Mouse (Mus musculus): ENCODE results near the gene Ahnak2. TPM values are rescaled to one million over a fixed set of nuclear protein-coding genes. Genes with fewer than 3 reads are reported as not detected.

The Ahnak2 gene
- total RNA-seq, 1 experiment from 2014 or later = 0.67 TPM

DNA sequence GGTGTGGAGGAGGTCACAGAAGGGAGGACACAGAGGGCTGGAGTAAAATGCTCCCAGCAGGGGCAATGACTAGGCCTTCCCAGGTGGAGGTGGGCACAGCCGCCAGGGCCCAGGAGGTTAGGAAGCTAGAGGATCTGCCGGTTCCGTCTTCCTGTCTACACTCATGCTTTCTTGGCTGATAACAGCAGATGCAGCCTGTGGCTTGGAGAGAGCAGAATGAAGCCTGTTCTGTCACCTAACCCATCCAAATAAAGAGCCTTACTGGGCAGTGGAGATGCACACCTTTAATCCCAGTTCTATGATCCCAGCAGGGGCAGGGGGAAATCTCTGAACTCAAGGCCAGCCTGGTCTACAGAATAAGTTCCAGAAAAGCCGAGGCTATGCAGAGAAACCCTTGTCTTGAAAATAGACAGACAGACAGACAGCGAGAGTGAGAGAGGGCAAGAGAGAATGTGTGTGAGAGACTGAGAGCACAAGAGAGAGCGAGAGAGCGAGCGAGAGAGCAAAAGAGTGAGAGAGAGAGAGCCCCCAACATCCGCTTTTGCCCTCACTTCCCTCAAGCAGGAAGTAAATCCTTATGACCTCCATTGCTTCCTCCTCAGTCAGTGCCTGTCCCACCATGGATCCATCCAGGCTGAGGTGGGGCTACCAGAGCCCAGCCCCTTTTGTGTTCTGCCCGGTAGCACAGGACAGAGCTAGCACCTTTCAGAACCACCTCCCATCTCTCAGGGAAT lies 3.1 kb downstream of the Ahnak2 start:
- no peak for ATAC-seq (replicated peaks; ENCODE audit: insufficient number of reproducible peaks, low FRiP score, low TSS enrichment, poor library complexity, severe bottlenecking)

GRCm38 (mm10) chr12:112798716-112799115 lies 3.7 kb downstream of the Ahnak2 start:
- no peak for ATAC-seq (replicated peaks; ENCODE audit: insufficient number of reproducible peaks, low FRiP score, low TSS enrichment, poor library complexity, severe bottlenecking)

DNA sequence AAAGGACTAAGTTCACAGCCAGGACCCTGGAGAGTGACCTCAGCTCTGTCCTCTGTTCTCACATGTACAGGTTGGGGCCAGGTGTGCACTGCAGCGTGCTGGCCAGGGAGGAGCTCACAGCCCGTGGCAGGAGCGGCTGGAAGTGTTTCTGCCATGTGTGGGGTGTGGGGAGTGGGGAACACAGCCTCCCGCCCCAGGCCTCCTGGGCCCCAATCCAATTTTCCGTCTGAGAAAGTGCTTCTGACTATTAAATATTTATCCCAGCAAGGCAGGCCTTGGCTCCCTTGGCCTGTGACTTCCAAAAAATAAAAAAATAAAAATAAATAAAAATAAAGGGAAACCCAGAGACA lies 4.2 kb downstream of the Ahnak2 start:
- ATAC-seq (replicated peaks; ENCODE audit: insufficient number of reproducible peaks, low FRiP score, low TSS enrichment, poor library complexity, severe bottlenecking) = no peak

- ATAC-seq (replicated peaks; ENCODE audit: insufficient number of reproducible peaks, low FRiP score, low TSS enrichment, poor library complexity, severe bottlenecking) = no peak
Measured at GRCm38 (mm10) chr12:112797672-112798331, 4.7 kb downstream of the Ahnak2 start.

DNA sequence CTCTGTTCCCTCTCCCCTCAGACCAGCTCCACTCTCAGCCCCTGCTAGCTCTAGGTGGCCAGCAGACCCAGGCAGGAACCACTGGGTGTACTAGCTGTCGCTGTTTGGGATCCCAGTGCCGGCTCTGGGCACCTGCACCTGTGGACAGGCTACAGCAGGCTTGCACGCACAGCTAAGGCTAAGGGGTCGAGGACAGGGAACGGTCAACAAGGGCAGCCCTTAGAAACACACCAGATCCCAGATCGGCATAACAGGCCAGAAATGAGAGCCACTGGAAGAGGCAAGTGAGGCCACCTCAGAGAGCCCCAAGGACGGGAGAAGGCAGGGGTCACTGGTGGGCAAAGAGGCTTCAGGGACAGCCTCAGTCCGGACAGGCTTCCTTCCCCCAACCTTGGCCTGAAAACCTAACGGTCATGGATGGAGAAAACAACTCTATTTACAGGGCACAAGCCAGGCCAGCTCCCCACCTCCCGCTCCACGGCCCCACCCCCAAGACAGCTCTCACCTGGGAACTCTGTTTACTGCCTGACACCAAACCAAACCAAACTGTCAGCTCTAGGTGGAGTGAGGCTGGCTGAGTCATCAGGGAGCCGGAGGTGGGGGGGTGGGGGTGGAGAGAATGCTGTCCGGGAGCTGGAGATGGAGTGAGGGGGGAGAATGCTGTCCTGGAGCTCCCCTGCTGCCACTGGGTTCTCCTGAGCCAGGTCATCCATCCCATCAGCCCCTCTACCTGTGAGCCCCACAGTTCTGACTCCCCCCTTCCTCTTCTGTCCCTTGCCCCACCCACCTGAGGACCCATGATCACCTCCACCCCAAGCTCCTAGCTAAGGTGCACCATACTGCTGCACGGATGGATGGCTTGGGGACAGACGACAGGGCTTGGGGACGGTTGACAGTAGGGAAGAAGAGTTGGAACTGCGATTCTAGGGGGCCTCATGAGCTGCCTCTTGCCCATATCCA lies 5.6 kb downstream of the Ahnak2 start:
- no peak for ATAC-seq (replicated peaks; ENCODE audit: insufficient number of reproducible peaks, low FRiP score, low TSS enrichment, poor library complexity, severe bottlenecking)

GRCm38 (mm10) chr12:112795466-112796104 lies 6.9 kb downstream of the Ahnak2 start:
- no peak for ATAC-seq (replicated peaks; ENCODE audit: insufficient number of reproducible peaks, low FRiP score, low TSS enrichment, poor library complexity, severe bottlenecking)

- no peak for ATAC-seq (replicated peaks; ENCODE audit: insufficient number of reproducible peaks, low FRiP score, low TSS enrichment, poor library complexity, severe bottlenecking)
Measured at GRCm38 (mm10) chr12:112794998-112795397, 7.5 kb downstream of the Ahnak2 start.

- ATAC-seq (replicated peaks; ENCODE audit: insufficient number of reproducible peaks, low FRiP score, low TSS enrichment, poor library complexity, severe bottlenecking) = no peak
Measured at GRCm38 (mm10) chr12:112794356-112794816, 8.1 kb downstream of the Ahnak2 start.

DNA sequence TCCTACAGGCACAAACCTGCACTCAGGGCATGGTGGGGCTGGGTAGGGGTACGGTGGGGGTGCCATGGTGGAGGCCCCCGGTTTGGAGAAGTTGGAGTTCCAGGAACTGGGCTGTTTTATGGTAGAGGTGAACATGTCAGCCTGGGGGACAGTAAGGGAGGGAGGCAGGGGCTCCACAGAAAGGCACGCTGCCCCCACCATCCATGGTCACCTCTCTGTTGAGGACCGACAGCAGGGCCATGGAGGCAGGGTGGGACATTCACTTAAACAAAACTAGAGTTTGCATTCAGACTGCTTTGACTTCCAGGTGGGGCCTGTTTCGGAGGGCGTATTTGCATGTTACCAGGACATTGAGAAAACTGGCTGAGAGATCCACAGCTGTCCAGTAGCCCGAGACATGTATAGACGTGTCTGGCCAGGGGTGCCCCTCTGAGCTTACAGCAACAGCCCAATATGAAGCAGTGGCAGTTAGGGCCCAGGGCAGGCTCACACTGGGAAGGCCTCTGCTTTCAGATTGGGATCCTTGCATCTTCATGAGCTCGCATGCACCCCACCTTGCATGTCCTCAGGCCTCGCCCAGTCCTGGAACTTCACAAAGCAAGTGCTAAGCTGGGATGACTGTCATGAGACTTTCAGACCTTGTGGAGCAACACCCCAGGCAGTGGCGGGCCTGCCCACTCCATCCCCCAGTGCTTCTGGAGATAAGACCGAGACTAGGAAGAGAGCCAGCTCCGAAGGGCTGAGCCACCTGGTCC lies 8.7 kb downstream of the Ahnak2 start:
- ATAC-seq (replicated peaks; ENCODE audit: insufficient number of reproducible peaks, low FRiP score, low TSS enrichment, poor library complexity, severe bottlenecking) = no peak

DNA sequence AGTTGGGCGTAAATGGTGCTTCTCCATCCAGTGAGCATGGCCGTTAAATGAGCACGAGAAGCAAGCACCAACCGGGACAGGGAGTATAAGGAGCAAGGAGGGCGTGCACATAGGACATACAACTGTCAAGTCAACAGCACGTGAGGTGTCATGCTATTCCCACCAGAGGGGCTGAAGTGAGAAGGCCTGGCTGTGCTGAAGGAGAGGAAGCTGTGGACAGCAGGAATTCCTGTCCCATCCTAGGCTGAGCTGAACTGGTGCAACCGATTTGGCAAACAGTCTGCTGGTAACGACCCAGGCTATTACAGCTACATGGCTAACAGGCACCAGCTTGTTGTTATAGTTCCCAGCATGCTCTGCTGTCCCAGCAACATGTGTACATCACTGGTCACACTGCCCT lies 11.4 kb downstream of the Ahnak2 start:
- ATAC-seq (replicated peaks; ENCODE audit: insufficient number of reproducible peaks, low FRiP score, low TSS enrichment, poor library complexity, severe bottlenecking) = no peak

DNA sequence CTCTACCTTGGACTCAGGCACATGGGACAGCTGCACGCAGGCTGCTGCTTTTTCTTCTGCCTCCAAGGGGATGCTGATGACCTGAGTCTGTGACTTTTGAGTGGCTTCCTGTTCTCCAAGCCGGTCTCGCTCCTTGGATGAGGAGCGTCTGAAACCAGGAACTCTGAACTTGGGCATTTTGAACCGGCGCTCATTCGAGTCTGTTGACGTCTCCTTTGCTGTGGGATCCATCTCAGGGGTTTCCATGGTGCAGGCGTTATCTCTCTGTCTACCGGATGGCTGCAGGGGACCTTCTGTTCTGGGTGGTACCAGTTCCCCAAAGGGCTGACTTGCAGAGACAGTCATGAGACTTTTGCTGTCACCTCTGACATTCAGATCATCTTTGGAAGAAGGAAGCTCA lies 28.0 kb downstream of the Ahnak2 start:
- no peak for ATAC-seq (replicated peaks; ENCODE audit: insufficient number of reproducible peaks, low FRiP score, low TSS enrichment, poor library complexity, severe bottlenecking)

DNA sequence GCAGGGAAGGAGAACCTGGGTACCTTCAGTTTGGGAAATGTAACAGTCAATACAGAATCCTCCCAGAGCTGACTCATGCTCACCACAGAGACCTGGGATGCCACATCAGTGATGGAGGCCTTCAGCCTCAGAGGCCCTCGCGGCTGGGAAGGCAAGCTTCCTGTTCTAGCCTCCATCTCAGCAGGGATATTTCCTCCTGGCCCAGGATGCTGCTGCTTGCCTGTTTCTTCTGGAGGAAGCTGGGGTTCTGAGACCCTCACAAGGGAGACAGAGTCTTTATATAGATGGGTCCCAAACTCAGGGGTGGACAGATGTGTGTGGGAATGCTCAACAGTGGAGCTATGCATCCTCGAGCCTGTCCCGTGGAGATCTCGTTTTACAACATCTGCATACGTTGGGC lies 28.4 kb downstream of the Ahnak2 start:
- ATAC-seq (replicated peaks; ENCODE audit: insufficient number of reproducible peaks, low FRiP score, low TSS enrichment, poor library complexity, severe bottlenecking) = 0 out of 2 replicates have a peak, but pooled peaks have one; percentile 28

- ATAC-seq (replicated peaks; ENCODE audit: insufficient number of reproducible peaks, low FRiP score, low TSS enrichment, poor library complexity, severe bottlenecking) = no peak
Measured at GRCm38 (mm10) chr12:112773366-112773765, 29.1 kb downstream of the Ahnak2 start.

GRCm38 (mm10) chr12:112772306-112772705 lies 30.2 kb downstream of the Ahnak2 start:
- ATAC-seq (replicated peaks; ENCODE audit: insufficient number of reproducible peaks, low FRiP score, low TSS enrichment, poor library complexity, severe bottlenecking) = no peak

DNA sequence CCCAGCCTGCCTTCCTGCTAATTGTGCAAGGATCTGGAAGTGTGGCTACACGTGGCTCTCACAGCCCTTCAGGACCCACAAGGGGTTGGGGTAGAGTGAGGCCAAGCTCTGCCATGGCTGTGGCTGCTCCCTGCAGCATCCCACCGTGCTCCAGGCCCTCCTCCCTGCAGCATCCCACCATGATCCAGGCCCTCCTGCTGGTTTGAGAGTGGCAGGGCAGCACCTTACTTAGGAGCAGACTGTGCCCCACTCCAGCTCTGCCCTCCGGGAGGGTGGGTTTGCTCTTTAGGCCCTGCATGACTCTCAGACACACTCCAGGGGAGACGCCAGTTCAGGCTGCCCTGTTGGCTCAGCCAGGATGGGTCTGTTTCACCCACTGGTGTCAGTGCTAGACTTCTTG lies 32.1 kb downstream of the Ahnak2 start:
- no peak for ATAC-seq (replicated peaks; ENCODE audit: insufficient number of reproducible peaks, low FRiP score, low TSS enrichment, poor library complexity, severe bottlenecking)

- no peak for ATAC-seq (replicated peaks; ENCODE audit: insufficient number of reproducible peaks, low FRiP score, low TSS enrichment, poor library complexity, severe bottlenecking)
Measured at GRCm38 (mm10) chr12:112769751-112770150, 32.7 kb downstream of the Ahnak2 start.

- ATAC-seq (replicated peaks; ENCODE audit: insufficient number of reproducible peaks, low FRiP score, low TSS enrichment, poor library complexity, severe bottlenecking) = no peak
Measured at GRCm38 (mm10) chr12:112769031-112769430, 33.4 kb downstream of the Ahnak2 start.

DNA sequence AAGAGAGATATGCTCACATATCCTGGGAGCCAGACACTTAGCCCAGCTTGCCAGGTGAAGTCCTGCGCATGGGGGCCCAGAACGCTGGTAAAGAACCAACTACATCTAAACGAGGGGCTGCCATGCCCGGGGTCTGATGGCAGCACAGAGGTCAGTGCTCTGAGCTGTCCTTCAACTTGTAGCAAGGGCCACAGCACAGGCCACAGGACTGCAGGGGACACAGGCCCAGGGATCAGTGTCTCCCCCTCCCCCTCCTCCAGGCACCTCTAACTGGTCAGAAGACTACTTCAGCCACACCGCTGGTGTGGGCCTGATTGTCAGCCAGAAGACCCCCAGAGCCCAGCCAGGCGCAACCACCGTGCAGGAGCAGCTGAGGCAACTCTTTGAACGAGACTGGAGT lies 34.3 kb downstream of the Ahnak2 start:
- ATAC-seq (replicated peaks; ENCODE audit: insufficient number of reproducible peaks, low FRiP score, low TSS enrichment, poor library complexity, severe bottlenecking) = no peak
